Mouse (Mus musculus) cortical plate, adult 2 months (tissue): Measurements from ENCODE around the gene 2310030G06Rik. TPM values are rescaled to one million over a fixed set of nuclear protein-coding genes. Genes with fewer than 3 reads are reported as not detected.

ENCODE experiments used
- H3K27ac ChIP-seq: fragments of 200-500 bp; 2 replicates; pipeline ENCODE4 v1.5.1; 2012; ENCODE audit warnings: low read length, control low read depth, inconsistent platforms; ENCODE audit not compliant: insufficient read depth
- H3K4me1 ChIP-seq: fragments of 200-500 bp; 2 replicates; pipeline ENCODE4 v1.6.1; 2011; ENCODE audit warnings: low read length; ENCODE audit not compliant: control insufficient read depth, insufficient read depth
- H3K4me3 ChIP-seq: fragments of 200-500 bp; 2 replicates; pipeline ENCODE4 v1.5.1; 2011; ENCODE audit warnings: mild to moderate bottlenecking, low read length, control low read depth; ENCODE audit not compliant: insufficient read depth
- CTCF ChIP-seq: fragments of 200-500 bp; IDR thresholded peaks from 2 replicates; pipeline ENCODE4 v1.5.1; 2011; ENCODE audit warnings: mild to moderate bottlenecking, control low read depth, low read length; ENCODE audit not compliant: insufficient read depth; ENCODE audit errors: extremely low read depth
- POLR2A ChIP-seq: fragments of 200-500 bp; IDR thresholded peaks from 2 replicates; pipeline ENCODE4 v1.6.1; 2011; ENCODE audit warnings: mild to moderate bottlenecking, low read length, control low read depth; ENCODE audit not compliant: insufficient read depth; ENCODE audit errors: extremely low read depth
- polyA plus RNA-seq: library from polyadenylated mRNA; depleted of rRNA; stranded (reverse); fragments of >200 nt; gene quantifications from 2 replicates; pipeline ENCODE4 v1.2.3, GENCODE M21; 2012

The 2310030G06Rik gene
- polyA plus RNA-seq, 1 experiment, result 3.7 TPM

GRCm38 (mm10) chr9:50714188-50714587, 32.1 kb downstream of the 2310030G06Rik start:
- TF ChIP-seq CTCF (no peak), POLR2A (no peak)
- no peak overlapping the region for H3K27ac ChIP-seq

DNA sequence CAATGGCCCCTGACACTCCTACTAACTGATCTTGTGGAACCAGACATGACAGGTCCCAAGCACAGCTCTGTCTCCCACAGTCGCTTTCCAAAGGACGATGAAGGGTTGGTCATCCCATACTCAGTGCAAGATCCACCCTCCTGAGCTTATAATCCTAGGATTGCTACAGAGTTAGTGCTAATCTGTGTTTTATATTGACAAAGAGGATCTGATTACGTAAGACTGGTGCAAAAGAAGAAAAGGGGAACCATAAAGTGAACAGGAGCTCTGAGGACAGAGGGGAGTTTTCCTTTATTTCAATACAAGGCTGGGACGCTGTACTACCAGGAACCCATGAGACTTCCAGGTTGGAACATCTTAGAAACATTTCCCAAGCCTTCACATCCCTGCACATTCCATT, 35.0 kb downstream of the 2310030G06Rik start:
- H3K4me1 ChIP-seq, result no peaks in the 10 kb centered on the region
- no peak overlapping the region for H3K4me3 ChIP-seq
- no peak overlapping the region for H3K27ac ChIP-seq
- TF ChIP-seq CTCF (no peak), POLR2A (no peak)

More at GRCm38 (mm10) chr9:50714188-50714587, 32.1 kb downstream of the 2310030G06Rik start:
- Histone ChIP-seq H3K4me1 (no peaks in the 10 kb centered on the region), H3K4me3 (no peak overlapping the region)

DNA sequence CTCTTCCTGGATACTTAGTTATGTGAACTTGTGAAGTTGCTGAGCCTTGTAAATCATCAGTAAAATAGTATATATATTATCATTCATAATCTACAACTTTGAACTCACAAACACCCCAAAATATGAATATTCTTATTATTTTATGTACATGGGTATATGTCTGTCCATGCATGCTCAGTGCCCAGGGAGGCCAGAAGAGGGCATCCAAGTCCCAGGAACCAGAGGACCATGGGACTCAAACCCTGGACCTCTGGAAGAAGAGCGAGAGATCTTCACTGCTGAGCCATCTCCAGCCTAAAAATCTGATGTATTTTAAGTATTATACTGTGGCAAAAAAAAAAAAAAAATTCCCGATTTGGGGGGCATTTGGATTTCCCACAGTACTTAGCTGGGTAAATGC, 37.2 kb downstream of the 2310030G06Rik start:
- TF ChIP-seq POLR2A, result no peak
- TF ChIP-seq CTCF, result peak; percentile 61
- H3K4me1 ChIP-seq, result no peaks in the 10 kb centered on the region

GRCm38 (mm10) chr9:50704907-50705306, 41.4 kb downstream of the 2310030G06Rik start:
- TF ChIP-seq POLR2A, result no peak
- no peak for TF ChIP-seq CTCF
- H3K4me3 ChIP-seq, result no peak overlapping the region
- no peak overlapping the region for H3K27ac ChIP-seq

More for the DNA sequence above, 37.2 kb downstream of the 2310030G06Rik start:
- Histone ChIP-seq H3K4me3 (no peak overlapping the region), H3K27ac (no peak overlapping the region)

GRCm38 (mm10) chr9:50700921-50701691, 45.2 kb downstream of the 2310030G06Rik start:
- no peak for TF ChIP-seq POLR2A
- no peak for TF ChIP-seq CTCF

More at GRCm38 (mm10) chr9:50704907-50705306, 41.4 kb downstream of the 2310030G06Rik start:
- peaks cover under 1% of the 10 kb centered on the region; the same call in 1 of the 2 replicates for H3K4me1 ChIP-seq

GRCm38 (mm10) chr9:50698418-50699409, 47.6 kb downstream of the 2310030G06Rik start:
- peaks cover 2% of the 10 kb centered on the region; the same call in 1 of the 2 replicates for H3K4me1 ChIP-seq
- H3K27ac ChIP-seq, result peak overlapping the region; percentile 69
- peak overlapping the region; percentile 53 for H3K4me3 ChIP-seq
- TF ChIP-seq POLR2A (peak; percentile 54; the same call in 1 of the 2 replicates), CTCF (no peak)

More at GRCm38 (mm10) chr9:50700921-50701691, 45.2 kb downstream of the 2310030G06Rik start:
- Histone ChIP-seq H3K4me1 (peaks cover 2% of the 10 kb centered on the region; the same call in 1 of the 2 replicates), H3K27ac (peak overlapping the region; percentile 53; the same call in 1 of the 2 replicates), H3K4me3 (no peak overlapping the region)

GRCm38 (mm10) chr9:50697706-50698041, 48.7 kb downstream of the 2310030G06Rik start:
- Histone ChIP-seq H3K4me1 (peaks cover 2% of the 10 kb centered on the region; the same call in 1 of the 2 replicates), H3K4me3 (peak overlapping the region; percentile 53), H3K27ac (no peak overlapping the region)
- TF ChIP-seq POLR2A, result peak; percentile 91
- no peak for TF ChIP-seq CTCF

GRCm38 (mm10) chr9:50696851-50697705, 49.3 kb downstream of the 2310030G06Rik start:
- no peak overlapping the region for H3K27ac ChIP-seq
- H3K4me3 ChIP-seq, result peak overlapping the region; percentile 53
- TF ChIP-seq CTCF (no peak), POLR2A (no peak)
- H3K4me1 ChIP-seq, result peaks cover 2% of the 10 kb centered on the region; the same call in 1 of the 2 replicates

- no peak overlapping the region for H3K4me3 ChIP-seq
- H3K4me1 ChIP-seq, result peaks cover 2% of the 10 kb centered on the region; the same call in 1 of the 2 replicates
- H3K27ac ChIP-seq, result no peak overlapping the region
- TF ChIP-seq POLR2A (no peak), CTCF (no peak)
These were observed 51.2 kb downstream of the 2310030G06Rik start for GRCm38 (mm10) chr9:50695153-50695552.
